Mouse (Mus musculus): Measurements from ENCODE around the gene Drap1. TPM values are rescaled to one million over a fixed set of nuclear protein-coding genes. Genes with fewer than 3 reads are reported as not detected.
A peak's percentile ranks its signal among the peaks of the same experiment; 100 is the strongest.
"Not testable (repeated sequence)": the region's sequence is repeated elsewhere in the genome, so short reads cannot be mapped to it uniquely, and the experiment has no call there.

The Drap1 gene
- total RNA-seq, 2 experiments from 2014 or later = 234 to 244 TPM

DNA sequence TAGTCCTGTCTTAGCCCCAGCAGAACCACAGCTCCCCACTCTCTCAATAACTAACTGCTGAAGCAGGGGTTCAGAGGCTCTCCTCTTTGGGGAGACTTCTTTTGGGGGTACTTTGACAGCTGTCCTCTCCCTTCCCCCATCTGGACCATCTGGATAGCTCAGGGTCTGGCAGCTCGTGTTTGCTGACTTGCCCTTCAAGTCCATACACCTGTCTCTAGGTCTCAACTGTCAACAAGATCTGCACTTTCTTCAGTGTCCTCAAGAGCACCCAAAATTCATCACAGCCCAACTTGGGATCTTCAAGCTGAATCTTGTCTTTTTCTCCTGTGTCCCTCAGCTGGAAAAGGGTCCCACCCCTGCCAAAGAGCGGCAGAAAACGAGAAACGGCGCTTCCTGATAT, 3.0 kb downstream of the Drap1 start:
- no peak for DNase-seq (ENCODE audit: low spot score in 2 of 2)

DNA sequence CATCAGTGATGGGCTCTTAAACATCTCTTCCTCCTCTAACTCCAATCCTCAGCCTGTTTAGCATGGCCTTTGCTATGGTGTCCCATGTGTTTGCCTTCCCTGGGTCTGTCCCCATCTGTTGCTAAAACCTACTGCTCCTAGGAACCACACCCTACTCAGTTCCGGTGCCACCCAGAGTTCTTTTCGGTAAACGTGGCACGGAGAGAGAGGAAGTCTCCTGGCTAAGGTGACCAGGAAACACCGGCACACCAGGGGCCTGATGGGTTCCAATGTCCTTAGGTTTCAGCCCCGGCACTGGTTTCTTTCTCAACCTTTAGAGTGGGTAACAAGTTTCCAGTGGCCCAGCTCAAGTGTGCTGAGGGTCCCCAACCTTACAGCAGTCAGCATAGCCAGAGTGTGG, 4.2 kb downstream of the Drap1 start:
- no peak for DNase-seq (ENCODE audit: low spot score in 2 of 2)

DNA sequence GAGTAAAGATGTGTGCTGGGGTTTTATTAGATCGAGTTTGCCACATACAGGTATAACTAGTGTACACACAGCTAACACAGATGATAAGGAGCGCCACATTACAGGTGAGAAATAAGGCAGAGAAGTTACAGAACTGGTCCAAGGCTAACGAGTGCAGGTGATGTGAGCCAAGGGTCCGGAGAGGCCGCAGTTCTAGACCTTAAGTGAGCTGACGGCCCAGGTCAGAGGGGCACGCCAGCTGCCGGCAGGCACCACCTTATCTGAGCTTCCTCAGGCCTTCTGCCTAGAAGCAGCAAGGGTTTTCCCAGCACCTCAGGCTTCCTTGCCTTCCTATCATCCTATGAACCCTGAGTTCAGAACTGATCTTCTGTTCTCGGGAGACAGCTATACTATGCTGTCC, 5.1 kb downstream of the Drap1 start:
- DNase-seq (ENCODE audit: low spot score in 2 of 2) = no peak

DNA sequence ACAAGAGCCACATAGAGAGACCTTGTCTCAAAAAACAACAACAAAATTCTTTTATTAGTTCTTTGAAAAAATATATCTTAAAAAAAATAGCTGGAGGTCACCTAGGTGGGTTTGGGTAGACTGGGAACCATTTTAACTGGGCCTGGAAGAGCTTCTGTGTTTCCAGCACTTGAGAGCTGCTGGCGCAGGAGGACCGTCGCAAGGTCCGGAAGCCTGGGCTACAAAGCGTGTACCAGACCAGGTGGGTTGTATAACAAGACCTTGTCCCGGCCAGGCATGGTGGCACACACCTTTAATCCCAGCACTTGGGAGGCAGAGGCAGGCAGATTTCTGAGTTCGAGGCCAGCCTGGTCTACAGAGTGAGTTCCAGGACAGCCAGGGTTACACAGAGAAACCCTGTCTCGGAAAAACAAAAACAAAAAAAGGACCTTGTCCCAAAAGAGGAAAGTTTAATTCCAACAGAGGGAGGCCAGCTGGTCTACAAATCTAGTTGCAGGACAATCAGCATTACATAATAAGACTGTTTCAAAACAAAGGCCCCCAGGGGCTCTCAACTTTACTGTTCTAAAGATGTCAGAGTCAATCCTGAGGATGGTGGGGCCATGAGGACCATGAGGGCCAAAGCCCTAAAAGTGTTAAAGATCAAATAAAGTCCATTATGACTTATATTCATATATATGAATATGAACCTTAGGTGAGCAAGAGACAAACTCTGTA, 5.9 kb downstream of the Drap1 start:
- DNase-seq (ENCODE audit: low spot score in 2 of 2) = no peak

DNA sequence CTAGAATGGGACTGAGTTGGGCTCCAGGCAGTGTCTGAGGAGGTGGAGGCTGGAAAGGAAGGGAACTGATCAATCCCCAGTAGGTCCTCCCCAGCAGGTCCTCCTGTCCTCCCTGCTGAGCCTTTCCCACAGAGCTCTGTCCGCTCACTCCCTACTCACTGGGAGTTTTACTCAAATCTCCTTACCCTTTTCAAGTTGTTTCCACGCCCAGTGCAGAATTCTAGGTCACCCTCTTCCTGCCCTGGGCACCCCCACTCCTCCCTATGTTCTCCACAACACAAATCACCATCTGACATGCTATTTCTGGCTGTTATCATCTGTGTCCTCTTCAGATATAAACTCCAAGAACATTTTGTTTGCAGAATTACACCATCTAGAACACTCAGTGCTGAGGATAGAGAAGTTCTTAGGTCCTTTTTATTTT, 10.2 kb downstream of the Drap1 start:
- DNase-seq (ENCODE audit: low spot score in 2 of 2) = no peak

DNA sequence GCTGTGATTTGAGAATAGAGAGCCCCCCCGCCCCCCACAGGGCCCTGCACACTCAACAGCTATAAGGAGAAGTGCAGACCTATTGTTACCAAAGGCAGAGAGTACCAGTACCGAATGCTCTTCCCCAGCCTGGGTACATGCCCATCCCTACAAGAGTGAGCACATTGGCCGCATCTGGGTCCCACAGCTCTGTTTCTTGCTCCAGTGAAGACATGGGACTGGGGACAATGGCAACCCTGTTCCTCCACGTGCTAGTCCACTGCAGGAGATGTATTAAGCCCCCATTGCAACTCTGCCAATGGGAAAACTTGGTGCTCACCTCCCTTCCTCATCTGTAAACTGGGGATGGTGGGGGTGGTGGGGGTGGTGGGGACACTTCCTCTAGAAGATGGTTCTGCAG, 10.9 kb downstream of the Drap1 start:
- DNase-seq (ENCODE audit: low spot score in 2 of 2) = no peak

DNA sequence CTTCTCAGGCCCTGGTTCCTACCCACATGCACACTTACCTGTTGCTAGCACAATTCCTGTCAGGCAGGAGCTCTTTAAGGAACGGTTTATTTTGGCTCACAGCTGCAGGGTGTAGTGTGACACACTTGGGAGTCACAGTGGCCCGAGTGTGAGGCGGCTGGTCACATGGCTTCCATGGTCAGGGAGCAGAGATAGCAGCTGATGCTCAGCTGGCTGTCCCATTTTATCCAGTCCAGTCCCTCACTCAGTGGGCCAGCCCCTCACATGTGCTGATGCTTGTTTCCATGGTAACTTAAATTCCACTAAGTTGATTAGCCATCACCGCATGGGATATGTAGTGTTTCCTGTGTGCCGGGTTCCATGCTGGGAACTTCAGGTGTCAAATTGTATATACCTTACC, 12.8 kb downstream of the Drap1 start:
- DNase-seq (ENCODE audit: low spot score in 2 of 2) = no peak

DNA sequence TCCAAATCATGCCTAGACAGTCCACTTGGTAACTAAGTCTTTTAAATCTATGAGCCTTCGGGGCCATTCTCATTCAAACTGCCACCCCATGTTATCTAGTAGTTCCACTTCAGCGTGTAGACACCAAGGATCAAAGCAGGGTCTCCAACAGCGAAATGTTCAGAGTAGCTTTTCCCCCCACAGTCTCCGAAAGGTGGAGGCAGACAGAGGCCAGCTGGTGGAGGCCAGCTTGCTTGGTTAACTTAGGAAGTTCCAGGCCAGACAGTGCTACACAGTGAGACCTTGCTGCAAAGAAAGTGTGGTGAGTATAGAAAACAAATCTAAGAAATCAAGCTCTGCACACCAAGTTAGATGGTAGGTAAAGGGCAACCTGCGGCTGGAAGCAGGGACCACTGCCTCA, 14.1 kb downstream of the Drap1 start:
- DNase-seq (ENCODE audit: low spot score in 2 of 2) = no peak

DNA sequence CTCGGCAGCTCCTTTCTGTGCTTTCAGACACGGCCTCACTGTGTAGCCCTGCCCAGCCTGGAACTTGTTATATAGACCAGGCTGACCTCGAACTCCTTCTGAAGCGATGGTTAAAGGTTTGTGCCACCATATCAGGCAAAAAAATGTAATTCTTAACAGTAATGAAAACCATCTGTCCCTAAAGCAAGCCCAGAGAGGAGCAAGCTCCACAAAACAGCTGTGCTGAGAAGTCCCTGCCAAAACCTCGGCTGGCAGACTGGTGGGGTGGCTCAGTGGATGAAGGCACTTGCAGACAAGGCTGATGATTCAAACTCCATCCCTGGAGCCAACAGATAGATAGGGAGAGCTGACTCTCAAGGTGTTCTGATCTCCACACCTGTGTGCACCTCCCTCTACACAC, 15.7 kb downstream of the Drap1 start:
- no peak for DNase-seq (ENCODE audit: low spot score in 2 of 2)

DNA sequence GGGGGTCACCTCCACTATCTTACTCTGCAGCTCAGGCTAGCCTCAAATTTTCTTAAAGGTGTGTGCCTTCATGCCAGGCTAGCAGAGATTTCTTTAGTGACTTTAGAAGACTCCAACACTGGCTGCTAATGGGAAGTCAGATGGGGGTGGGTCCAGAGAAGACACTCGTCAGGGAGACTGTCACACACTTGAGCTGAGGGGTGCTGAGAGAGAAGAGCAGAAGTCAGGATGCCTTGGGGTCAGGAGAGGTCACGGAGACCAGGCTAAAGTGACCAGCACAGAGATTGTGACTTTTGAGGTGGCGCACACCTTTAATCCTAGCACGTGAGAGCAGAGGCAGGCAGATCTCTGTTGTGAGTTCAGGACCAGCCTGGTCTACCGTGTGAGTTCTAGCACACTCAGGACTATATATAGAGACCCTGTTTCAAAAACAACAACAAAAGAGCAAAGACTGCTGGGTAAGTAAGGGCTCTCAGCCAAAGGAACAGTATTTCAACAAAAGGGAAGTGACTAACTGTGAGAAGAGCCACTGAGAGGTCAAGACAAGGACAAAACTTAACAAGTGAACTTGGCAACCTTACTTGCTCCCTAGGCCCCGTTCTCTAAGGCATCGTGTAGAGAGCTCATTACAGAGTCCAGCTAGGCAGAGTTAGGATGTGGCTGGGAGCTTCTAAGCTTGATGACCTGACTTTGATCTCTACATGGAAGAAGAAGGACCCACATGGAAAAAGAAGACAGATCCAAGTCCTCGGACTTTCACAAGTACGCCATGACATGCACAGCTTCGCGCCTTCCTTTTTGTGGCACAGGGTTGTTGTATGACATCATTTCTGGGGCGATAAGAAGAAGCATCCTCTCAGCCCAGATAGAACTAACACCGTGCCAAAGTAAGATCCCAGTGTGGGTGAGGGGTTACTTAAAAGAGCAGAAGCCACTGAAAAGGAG, 16.4 kb downstream of the Drap1 start:
- no peak for DNase-seq (ENCODE audit: low spot score in 2 of 2)

DNA sequence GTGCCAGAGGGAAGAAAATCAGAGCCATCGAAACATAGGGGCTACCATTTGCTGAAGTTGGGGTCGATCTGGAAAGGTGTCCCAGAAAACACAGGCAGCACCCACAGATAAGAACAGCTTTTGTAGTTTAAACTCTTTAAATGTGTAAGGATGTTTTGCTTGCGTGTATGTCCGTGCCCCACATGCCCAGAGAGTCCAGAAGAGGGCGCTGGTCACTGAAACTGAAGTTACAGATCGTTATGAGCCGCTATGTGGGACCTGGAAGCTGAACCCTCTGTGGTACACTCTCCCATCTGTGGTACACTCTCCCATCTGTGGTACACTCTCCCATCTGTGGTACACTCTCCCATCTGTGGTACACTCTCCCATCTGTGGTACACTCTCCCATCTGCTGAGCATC, 17.6 kb downstream of the Drap1 start:
- peak; percentile 54 to 67 for DNase-seq (ENCODE audit: low spot score in 2 of 2)

DNA sequence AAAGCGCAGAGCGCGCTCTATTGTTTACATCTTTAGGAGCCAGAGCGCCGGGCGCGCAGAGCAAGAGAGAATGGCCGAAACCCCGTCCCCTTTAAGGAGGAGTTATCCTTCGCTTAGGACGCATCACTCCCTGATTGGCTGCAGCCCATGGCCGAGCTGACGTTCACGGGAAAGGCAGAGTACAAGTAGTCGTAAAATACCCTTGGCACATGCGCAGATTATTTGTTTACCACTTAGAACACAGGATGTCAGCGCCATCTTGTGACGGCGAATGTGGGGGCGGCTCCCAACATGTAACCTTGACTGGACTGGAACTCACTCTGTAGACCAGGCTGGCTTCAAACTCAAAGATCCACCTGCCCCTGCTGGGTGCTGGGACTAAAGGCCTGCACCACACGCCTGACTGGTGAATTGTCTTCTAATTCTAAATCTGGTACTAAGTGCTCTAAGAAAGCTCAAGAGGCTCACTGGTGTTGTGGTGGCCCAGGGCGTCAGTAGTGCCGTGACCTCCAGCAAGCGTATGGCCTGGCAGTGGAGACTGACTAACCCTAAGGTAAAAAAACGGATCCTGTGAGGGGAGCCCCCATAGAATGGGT, 18.1 kb downstream of the Drap1 start:
- peak in 1 of 2 experiments; percentile 43 for DNase-seq (ENCODE audit: low spot score in 2 of 2)

DNA sequence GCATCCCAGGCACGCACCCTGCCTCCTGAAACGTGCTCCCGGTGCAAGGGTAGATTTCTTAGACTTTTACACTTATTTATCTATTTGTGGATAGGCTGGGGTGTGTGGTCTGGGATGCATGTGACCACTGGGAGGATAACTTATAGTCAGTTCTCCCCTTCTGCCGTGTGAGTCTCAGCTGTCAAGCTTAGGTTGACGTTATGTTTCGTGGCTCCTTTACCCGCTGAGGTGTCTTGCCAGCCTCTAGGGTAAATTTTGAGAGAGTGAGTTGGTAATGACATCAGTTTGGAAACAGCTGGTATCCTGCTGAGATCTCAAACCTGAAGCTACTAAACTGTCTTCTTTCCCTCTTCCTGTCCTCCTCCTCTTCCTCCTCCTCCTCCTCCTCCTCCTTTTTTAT, 18.9 kb downstream of the Drap1 start:
- no peak for DNase-seq (ENCODE audit: low spot score in 2 of 2)

DNA sequence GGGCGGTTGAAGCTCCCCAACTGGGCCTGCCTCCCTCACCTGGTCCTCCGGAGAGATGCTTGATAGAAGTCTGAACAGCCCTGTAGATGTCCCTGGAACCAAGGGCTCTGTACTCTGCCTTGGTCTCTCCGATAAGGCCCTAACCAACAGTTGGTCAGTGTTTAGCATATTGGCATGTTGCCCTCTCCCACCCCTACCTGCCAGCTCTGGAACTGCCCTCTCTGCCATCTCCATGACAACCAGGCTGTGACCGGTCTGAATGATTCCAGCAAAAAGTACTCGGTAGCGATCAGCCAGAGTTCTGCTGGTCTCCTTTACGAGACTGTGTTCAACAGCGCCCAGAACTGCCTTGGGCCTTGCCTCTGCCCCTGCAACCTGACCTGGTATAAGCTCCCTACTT, 22.5 kb downstream of the Drap1 start, which contains the start of gene Tsga10ip:
Gene Tsga10ip, minus strand, starts transcription at position 234 of the 400 bp plus-strand sequence.
- DNase-seq (ENCODE audit: low spot score in 2 of 2) = no peak

DNA sequence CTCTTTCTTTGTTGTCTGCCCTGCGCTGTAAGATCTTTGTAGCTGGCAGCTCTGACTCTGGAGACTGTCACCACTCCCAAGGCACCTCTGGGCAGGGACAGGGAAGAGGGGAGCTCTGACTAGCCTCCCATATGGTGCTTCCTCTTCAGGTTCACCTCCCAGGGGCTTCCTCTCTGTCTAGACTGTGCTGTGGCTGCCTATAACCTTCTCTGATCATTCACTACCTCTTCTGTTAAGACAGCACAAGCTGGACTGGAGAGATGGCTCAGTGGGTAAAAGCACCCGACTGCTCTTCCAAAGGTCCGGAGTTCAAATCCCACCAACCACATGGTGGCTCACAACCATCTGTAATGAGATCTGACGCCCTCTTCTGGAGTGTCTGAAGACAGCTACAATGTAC, 23.7 kb downstream of the Drap1 start:
- not testable (repeated sequence) for DNase-seq (ENCODE audit: low spot score in 2 of 2)

DNA sequence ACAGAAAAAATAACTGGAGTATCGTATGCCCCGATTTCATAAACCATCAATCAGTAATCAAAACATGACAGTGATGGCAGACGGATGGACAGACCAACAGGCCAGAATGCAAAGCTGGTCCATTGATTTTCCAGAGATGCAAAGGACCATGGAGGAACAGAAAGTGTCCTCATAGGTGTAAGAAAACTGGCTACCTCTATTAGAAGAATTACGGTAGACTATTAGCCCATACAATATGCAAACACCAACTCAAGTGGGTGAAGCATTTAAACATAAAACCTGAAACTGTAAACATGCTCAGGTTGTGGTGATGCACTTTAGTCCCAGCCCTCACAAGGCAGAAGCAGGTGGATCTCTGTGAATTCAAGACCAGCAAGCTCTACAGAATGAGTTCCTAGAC, 29.4 kb downstream of the Drap1 start:
- no peak for DNase-seq (ENCODE audit: low spot score in 2 of 2)

DNA sequence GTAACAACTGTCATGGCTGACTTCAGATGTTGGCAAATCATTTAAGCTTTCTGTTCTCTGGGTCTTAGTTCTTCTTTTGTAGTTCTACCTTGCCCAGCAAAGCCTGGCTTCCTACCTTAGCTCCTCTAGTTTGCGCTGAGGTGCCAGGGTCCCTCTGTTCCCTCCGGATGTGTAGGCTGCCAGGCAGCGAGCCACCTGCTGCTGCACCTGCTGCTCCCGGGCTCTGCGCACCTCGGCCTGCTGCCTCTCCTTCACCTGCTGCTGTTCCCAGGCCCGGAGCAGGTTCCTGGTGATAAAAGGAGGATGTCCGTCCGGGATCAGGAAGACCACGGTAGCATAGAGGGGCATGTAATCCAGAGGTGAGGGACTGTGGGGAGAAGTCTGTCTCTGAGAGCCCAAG, 30.6 kb downstream of the Drap1 start:
- no peak for DNase-seq (ENCODE audit: low spot score in 2 of 2)

DNA sequence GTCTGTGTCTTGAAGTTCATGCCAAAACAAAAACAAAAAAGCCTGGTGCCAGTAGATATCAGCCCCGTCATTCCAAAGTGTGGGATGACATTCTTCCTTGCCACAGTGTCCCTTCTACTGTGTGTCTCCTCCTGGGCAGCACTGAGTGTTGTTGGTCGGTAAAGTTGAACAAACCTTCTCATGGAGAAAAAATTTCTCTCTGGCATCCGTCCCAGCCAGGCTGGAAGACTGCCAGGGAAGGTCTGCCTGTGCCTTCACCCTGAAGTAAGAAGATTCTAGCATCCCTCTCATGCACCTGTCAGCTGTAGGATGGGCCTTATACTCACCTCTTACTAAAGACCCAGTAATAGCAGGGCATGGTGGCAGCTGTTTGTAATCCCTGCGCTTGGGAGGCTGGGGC, 31.9 kb downstream of the Drap1 start:
- DNase-seq (ENCODE audit: low spot score in 2 of 2) = no peak

DNA sequence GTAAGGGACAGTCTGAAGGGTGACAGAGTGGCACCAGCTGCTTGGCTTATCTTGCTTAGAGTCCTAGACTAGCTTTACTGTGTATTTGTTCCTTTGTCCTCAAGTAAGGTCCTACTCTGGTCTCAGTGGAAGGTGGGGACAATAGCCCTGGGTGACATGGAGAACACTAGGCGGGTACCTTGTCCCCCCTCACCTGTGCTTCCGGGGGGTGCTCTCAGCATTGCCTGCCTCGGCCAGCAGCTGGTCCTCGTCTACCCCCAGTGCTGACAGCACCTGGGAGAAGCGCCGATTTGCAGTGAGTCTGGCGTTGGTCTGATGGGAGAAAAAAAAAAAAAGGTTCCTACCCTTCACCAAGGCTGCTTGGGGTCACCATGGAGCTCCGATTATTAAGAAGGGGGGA, 34.4 kb downstream of the Drap1 start:
- DNase-seq (ENCODE audit: low spot score in 2 of 2) = no peak

DNA sequence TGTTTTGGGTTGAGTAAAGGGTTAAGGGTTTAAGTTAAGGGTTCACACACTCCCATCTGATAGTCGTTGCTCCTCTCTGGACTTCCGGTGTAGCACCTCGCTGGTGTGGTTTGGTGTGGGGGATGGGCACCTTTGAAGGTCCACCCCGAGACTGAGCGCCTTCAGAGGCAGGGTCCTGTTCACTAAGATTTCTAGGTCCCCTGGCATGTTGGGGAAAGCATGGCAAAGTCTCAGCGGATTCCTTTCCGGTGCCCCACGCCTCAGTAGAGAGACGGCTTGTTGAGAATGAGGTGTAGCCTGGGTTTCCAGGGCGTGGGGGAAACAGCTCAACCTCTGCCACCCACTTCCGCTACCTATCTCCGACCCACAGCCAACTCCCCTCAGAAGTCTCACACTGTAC, 35.1 kb downstream of the Drap1 start:
- no peak for DNase-seq (ENCODE audit: low spot score in 2 of 2)

DNA sequence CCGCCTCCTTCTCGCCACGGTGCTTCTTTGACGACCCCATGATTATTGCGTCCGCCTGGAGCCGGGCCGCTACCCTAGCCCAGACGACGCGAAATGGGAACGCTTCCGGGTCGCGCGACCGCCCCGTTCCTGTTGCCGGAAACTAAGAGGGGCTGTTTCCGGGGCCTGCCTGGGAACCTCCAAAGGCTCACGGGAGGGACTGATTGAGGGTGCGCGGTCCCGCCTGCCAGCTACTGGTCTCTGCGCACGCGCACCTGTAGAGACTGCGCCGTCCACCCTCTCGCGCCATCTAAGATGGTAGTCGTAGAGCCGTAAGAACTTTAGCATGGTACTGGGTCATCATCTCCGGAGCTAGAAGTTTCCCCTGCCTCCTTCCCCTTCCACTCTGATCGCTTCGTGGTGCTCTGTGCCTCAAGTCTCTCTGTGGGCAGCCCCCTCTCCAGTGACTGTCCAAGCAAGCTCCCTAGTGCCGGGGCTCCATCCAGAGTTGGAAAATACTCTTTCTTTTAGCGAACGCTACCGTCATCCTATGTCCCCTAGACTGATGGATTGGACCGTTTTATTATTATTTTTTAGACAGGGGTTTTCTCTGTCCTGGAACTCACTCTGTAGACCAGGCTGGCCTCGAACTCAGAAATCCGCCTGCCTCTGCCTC, 36.1 kb downstream of the Drap1 start, which contains the start of gene Sart1:
Gene Sart1, minus strand, starts transcription at position 116 of the 655 bp plus-strand sequence.
- peak; percentile 90 to 95 for DNase-seq (ENCODE audit: low spot score in 2 of 2)
